Mouse (Mus musculus): ENCODE results near the gene Rcan2. TPM values are rescaled to one million over a fixed set of nuclear protein-coding genes. Genes with fewer than 3 reads are reported as not detected.

Gene Rcan2
- total RNA-seq, 2 experiments from 2014 or later, result 18.4 to 22.3 TPM

DNA sequence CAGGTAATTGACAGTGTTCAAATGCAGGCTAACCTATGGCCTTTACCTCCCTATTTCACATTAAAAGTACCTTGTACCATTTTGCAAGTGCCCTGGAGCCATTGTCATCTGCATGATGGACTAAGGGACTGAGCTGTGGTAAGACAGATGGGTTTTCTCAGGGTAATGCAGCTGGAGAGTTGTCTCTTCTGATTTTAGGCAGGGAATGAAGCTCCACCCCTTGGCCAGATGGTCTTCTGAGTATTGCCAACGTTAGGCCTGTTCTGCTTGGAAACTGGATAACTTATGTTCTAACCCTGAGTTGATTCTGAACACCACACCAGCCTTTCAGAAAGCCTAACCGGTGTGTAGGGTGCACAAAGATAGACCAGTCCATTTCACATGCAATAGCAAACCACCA, 222.7 kb downstream of the Rcan2 start:
- no peak for DNase-seq

DNA sequence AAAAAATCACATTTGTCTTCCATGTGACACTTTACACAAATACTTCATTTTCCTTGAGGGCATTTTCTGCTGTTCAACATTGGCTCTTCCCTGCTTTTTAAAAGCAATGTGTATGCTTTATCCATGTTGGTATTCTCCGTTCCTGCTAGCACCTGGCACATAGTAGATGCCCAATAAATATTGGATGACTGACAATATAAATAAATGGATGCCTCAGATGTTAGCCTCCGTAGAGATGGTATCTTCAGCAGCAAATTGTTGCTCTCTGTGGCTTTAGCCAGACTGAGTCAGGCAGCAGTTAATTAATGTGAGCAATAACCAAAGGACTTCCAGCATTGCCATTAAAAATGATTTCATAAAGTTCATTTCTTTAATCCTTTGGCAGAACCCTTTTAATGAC, 223.9 kb downstream of the Rcan2 start:
- no peak for DNase-seq

DNA sequence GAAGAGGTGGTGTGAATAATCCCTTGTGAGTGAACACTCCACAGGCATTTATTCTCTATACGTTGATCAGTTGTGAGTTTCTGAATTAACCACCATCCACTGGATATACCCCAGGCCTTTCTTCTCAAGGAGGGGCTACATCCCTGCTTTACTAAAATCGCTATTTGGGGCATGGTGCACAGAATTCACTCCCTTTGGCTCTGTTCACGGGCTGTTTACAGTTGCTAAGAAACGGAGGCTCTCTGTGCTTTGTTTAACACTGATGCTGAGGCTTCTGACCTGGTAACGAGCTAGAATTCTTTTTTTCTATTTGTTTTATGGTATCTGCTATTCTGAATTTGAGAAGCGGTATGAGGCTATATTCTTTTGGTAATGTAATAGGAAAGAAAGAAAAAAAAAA, 224.8 kb downstream of the Rcan2 start:
- no peak for DNase-seq

DNA sequence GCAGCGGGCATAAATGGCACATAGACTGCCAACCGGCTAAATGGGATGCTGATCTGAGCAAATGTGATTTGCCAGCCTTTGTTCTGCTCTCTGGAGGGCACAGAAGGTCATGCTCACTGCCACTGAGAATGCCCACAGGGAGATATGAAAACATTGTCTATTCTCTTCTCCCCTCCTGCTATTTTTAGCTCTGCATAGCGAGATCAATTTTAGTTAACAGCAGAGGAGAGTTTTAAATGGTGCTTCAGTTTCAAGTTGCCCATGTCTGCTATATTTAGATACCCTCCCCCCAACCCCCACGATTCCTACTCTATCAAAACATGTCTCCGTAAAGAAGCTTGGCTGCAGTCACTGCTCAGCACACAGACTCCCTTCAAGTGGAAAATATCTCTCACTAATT, 225.2 kb downstream of the Rcan2 start:
- no peak for DNase-seq

DNA sequence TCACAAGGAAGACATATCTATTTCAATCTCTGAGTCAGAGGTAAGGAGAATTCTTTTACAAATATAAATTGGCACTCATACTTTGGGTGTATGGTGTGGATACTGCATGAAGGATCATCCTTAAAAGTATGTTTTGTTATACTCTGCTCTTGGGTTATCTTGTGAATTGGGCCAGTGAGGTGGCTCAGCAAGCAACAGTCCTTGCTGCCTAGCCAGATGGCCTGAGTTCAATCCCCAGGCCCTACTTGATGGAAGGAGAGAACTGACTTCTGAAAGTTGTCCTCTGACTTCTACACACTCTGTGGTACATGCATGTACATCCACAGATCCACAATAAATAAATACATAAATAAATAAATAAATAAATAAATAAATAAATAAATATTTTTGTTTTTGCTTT, 225.6 kb downstream of the Rcan2 start:
- no peak for DNase-seq

DNA sequence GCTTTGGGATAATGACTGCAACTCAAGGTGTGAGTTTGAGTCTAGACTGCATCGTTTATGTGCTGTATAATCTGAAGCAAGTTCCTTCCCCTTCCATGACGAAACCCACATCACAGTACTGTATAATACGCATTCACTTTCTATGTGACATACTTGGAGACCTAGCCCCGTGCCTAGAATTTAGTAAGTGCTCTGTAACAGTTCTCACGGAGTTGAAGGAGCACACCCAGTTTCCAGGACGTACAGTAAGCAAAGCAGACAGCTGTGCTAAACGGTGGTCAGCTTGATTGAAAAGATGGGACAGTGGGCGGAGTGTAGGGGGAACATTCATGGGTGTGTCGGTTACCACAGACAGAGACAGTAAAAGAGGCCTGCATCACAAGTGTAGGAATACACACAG, 226.2 kb downstream of the Rcan2 start:
- DNase-seq, result no peak

DNA sequence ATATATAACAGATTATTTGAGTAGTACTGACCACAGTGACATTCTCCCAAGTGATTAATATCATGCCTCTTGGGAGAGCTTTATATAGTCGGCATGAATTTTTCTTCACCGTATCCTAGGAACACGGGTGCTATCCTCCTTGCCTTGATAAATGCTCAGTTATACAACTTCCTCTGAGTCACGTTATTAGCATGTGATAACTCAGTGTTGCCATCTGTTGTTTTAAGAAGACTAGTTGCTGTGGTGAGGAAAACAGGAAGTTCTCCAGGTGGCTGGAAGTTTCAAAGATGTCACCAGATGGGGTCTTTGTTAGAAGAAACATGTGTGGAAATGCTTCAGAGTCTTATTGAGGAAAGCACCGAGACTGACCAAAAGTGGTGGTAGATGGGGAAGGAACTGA, 228.5 kb downstream of the Rcan2 start:
- no peak for DNase-seq

DNA sequence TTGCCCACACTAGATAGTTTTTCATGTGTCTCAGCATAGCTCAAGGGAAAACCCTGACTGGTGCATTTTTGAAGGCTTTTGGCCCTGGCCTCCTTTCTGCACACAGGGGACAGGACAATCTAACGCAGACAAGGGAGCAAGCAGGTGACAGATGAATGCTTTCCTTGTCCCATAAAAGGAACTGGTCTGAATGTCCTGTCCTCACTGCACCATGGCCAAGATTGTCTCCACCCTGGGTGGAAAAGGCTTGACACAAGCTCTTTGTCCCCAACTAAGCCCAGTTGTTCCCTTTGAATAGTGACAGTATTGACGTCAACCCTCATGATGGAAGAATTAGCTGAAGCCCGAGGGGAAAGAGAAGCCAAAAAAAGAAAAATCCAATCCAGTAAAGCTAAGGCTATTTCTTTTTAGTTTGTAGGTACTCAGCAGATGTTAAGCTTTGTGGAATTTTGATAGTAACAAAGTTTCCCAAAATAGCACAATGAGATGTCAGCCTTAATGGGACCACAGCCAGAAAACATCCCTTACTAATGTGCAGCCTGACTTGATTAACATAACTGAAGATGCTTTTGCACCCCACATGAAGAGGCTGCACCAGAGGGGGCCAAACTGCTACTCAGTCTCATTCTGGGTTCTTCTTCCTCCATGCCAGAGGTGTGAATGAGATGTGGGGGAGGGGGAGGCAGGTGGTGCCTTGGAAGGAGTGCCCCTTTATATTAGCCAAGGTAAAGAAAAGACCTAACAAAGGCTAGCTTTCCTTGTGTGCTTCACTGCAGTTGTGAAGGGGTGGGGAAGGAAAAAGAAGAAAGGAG, 229.8 kb downstream of the Rcan2 start:
- no peak for DNase-seq

DNA sequence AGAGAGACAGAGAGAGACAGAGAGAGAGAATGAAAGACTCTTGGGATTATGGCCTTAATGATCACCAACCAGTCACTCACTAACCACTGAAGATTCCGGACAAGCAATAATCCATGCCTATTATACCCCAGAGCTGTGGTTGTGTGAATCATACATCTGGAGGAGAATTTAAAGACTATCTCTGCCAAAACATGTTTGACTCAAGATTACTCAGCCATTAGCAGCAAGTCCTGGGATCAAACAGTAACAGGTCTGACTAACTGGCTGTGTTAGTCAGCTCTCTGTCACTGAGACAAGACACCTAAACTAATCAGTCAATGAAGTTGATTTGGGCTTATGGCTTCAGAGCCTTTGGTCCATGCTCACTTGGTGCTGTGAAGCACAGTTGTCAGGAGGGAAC, 233.9 kb downstream of the Rcan2 start:
- no peak for DNase-seq

DNA sequence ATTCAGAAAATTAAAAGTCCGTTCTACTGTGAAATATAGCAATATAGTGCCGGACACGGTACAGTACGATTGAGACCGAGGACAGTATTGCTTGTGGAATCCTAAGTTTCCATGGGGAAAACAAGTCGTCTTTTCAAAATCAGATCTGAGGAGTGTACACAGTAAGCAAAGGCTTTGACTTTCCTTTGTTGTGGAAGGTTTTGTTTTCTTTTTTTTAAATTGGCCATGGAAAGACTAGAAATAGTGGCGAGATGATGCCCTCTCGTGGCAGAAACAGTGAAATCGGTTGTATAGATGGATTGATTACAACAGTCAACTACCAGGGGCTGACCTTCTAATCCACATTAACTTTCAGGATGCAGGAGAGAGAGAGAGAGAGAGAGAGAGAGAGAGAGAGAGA, 237.5 kb downstream of the Rcan2 start:
- DNase-seq, result peak; percentile 30

DNA sequence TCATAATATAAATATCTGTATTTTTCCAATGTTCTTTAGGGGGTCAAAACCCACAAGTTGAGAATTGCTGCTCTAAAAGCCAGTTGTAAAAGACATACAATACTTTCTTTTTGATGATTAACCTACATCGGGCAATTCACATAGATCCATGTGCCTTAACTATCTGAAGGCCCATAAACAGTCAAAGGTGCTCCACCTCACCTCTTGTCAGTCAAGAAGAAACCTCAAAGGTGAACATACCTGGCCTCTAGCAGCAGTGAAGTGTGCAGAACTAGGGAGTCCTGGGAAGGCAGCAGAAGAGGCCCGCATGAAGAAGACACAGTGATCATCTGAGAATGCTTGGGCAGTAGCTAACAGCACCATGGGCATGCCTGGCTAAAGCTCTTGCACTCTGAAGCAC, 239.3 kb downstream of the Rcan2 start:
- DNase-seq, result no peak

DNA sequence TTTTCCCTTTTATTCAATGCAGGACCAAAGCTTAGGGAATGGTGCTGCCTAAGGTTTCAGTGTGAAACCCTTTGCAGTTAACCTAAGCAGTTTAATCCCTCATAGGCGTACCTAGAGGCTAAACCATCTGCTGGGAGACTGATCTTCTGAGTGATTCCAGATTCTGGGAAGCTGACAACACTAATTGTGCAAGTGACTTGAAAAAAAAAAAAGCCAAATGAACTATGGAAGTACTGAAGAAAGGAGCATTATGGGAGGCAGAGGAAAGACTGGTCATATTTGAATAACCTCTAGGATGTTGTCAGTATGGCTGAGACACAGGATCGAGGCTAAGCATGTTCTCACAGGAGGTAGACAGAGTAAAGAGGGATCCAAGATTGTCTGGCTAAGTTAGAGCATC, 241.2 kb downstream of the Rcan2 start:
- DNase-seq, result no peak

DNA sequence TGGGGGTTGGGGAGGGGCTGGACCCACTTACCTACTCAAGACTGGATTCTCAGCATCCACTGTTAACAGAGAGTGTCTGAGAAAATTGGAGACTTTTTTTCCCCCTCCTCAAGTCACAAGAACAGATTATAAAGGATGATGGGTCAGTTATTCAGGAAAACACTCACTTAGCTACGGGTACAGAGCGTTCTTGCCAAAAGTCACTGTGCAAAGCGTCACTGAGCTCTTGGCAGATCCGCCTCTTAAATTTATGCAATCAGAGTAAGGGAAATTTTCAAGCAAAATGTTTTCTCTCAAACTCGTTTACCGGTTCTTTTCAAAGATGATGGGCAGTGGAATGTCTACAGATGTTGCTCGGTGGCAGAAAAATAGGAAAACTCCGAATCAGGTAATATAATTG, 241.7 kb downstream of the Rcan2 start:
- no peak for DNase-seq

DNA sequence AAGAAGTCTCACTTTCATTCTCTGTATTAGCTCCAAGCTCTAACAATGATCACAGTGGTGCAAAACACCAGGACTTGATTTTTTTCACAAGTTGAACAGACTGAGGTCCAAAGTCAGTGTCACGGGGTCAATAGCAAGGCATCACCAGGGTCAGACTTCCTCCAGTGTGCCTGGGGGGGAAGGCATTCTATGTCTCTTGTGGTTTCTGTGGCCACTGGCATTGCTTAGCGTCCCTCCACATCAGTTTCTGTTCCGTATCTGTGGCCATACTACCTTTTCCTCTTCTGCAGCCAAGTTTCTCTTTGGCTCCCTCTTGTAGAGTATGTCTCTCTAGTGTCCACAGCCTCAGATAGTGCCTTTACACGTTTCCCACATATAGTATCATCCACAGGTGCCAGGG, 252.3 kb downstream of the Rcan2 start:
- no peak for DNase-seq

DNA sequence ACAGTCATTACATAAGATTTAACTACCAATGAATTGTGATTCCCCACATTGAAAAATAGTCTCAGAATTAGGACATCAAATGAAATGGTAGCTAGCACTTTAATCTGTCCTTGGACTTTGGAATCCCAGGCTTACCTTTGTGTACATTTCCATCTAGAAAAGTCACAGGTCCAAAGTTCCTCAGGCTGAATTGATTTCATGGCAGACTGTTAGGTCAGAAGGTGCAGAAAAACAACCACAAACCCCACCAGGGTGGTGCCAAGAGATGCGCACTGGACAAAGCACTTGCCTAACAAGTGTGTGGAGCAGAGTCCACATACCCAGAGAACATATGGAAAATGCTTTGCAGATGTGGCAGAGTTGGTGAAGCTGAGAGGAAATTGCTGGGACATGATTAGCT, 256.0 kb downstream of the Rcan2 start:
- no peak for DNase-seq

DNA sequence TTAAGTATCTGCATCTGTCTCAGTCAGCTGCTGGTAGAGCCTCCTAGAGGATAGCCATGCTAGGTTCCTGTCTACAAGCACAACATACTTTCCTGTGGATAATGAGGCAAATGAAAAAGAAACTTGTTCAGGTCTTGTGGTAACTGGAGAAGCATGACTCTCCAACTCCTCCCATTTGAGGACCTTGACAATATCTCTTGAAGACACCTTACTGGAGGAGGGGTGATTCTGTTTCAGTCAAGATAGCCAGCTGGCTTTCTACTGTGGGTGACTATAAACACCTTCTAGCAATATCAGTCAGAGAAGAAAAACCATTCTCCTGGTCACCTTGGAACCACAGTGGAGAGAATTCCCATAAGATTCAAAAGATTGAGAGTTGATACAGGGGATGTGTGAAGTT, 257.0 kb downstream of the Rcan2 start:
- DNase-seq, result no peak

DNA sequence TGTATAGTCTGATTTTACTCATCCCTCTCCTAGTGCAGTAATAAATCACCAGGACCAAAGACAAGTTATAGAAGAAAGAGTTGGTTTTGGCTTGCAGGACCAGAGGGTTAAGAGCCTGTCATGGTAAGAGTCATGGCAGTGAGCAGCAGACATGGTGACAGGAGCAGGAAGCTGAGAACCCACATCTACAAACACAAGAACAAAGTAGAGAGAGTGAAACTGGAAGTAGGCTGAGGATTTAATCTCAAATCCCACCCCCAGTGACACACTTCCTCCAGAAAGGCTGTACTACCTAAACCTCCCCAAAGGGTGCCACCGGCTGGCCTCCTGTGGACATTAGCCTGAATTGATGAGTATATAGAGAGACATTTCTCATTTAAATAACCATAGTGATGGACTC, 259.6 kb downstream of the Rcan2 start:
- no peak for DNase-seq

DNA sequence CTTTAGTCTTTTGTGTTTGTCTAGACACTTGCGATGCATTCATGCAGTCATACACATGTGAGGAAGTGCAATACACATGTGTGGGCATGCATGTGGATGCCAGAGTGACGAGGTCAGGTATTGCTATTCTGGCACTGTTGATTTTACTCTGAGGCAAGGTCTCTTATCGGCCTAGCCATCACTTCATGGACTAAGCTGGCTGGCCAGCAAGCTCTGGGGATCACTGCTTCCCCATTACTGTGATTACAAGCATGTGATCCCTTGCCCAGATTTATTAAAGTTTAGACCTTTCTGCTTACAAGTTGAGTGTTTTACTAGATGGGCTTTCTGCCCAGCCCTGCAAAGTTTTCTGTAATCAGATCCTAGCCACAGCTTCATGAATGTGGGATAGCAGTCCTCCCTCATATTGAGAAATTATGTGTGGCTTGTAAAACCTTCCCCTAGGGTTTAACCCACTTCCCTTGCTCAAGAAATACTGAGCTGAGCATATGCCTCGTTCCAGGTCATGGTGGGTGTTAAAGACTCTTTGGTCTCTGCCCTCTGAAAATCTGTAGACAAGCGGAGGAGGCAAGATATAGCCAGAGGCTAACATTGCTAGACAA, 260.2 kb downstream of the Rcan2 start:
- no peak for DNase-seq

DNA sequence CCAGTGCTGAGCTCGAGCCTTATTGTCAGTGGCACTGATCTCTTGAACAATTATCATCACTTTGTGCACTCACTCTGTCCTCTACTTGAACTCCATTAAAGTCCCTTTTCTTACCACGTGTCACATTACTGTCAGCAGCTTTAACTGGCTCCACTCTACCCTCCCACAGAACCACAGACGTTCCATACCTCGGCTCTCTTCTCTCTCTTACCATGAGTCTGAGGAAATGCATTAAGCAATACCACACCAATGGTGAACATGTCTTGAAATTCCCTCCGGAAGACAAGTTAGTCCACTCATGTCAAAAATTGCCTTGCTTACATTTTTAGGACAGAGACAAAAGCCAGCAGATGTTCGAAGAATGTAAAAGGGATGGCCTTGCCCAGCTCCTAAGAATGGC, 267.7 kb downstream of the Rcan2 start:
- no peak for DNase-seq

DNA sequence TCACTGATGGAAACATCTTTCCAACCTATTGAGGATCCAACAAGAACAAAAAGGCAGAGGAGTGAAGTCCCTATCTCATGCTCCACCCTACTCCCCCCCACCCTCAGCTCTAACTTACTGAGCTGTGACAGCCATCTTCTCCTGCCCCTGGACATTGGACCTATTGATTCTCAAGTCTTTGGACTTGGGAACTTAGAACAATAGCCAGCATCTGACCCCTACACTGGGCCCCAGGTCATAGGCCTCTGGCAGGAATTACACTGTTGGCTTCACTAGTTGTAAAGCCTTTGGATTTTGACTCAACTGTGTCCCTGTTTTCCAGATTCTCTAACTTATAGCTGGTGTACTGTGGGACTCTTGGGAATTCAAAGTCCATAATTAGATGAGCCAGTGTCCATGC, 270.5 kb downstream of the Rcan2 start:
- no peak for DNase-seq

DNA sequence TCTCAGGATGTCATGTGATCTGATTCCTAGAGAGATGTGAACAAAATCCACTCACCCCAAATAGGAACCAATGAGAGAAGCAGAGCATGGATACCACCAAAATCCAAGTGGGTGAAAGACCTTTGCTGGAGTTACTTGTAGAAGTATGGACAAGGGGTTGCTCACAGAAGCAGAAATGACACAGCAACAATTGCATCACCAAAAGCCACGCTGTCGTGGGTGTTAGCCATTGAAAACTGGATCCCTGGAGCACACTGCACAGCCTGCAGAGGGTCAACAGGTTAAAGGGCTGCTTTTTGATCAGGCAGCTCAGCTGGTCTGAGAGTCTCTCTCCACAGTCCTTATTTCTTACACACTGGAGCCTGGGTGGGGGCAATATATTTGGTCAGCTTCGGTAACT, 274.4 kb downstream of the Rcan2 start:
- no peak for DNase-seq

DNA sequence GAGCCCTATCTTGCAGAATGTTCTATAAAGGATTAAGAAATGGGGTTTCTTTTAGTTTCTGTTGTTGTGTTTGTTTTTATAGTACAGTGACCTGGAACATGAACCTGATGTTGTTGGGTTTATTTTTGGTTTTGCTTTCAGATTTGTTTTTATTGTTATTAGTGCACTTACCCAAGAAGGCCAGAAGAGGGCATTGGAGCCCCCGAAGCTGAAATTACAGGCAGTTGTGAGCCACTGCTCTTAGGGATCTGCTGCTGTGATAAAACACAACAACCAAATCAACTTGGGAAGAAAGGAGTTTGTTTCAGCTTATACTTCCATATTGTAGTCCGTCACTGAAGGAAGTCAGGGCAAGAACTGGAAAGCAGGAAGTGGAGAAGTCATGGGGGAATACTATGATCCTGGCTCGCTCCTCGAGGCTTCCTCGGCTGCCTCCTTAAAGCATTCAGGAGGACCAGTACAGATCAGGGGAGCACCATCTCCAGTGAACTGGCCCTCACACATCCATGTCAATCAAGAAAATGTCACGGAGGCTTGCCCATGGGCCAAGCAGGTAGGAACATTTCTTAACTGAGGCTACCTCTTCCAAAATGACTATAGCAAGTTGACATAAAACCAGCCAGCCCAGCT, 275.0 kb downstream of the Rcan2 start:
- no peak for DNase-seq

DNA sequence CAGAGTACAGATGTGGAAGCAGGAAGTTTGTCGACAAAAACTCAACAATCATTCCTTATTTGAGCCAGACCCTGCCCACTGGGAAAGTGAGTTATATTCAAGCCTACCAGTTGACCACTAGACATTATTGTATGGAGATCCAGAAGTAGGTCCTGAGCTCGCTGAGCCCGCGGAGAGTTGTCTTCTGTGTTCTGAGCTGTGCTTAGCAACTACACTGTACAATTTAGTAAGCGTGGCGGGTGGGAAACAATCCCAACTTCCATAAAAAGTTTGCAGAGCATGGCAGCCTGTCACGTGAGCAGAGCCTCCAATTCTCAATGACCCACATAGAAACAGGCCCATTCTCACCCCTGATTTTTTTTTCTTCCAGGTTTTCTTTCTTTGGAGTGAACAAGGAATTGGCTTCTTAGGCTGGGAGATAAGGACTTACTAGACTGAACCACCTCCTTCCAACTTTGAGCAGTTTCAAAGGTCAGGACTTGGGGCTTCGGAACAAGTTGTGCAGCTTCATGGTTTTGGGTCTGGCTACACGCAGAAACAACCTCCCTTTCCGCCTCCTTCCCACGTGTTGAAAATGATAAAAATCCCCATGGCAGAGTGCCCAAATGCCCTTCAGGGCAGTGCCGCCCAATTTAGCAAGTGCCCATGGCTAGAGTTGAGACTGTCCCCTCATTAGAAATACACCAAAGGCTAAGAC, 276.1 kb downstream of the Rcan2 start:
- no peak for DNase-seq
